Mouse (Mus musculus): ENCODE results near the gene Cmpk1.

GRCm38 (mm10) chr4:114986591-114987432 is at the start of gene Cmpk1:
- TF ChIP-seq POLR2A (IDR thresholded peaks at IDR 0.05; ENCODE audit: low read depth, low read length) (peak; percentile 54), CTCF (conservative IDR thresholded peaks at IDR 0.05; ENCODE audit: insufficient read depth, insufficient read length, low read depth, low read length) (no peak)

Data from kidney, adult 2 months (tissue).